Mouse (Mus musculus) bone marrow, adult 2 months (tissue): Measurements from ENCODE around the gene B3gat3. TPM values are rescaled to one million over a fixed set of nuclear protein-coding genes. Genes with fewer than 3 reads are reported as not detected.

Experiments used
- H3K27ac ChIP-seq: fragments of 200-500 bp; 2 replicates; pipeline ENCODE4 v1.5.1; 2012; ENCODE audit warnings: low read depth, mild to moderate bottlenecking, control low read depth, inconsistent platforms, low read length; ENCODE audit not compliant: control insufficient read depth, poor library complexity, insufficient read depth
- H3K4me1 ChIP-seq: fragments of 200-500 bp; 2 replicates; pipeline ENCODE4 v1.6.1; 2011; ENCODE audit warnings: low read length; ENCODE audit not compliant: control insufficient read depth, insufficient read depth
- H3K4me3 ChIP-seq: fragments of 200-500 bp; replicated peaks from 2 replicates; pipeline ENCODE3; 2011; ENCODE audit warnings: mild to moderate bottlenecking, low read depth, low read length, control low read depth; ENCODE audit not compliant: control insufficient read depth
- CTCF ChIP-seq: fragments of 200-500 bp; IDR thresholded peaks from 2 replicates; pipeline ENCODE4 v1.5.1; 2011; ENCODE audit warnings: low read length, control low read depth; ENCODE audit not compliant: control insufficient read depth, insufficient read depth
- POLR2A ChIP-seq: fragments of 200-500 bp; IDR thresholded peaks from 2 replicates; pipeline ENCODE4 v1.6.1; 2011; ENCODE audit warnings: low read depth, mild to moderate bottlenecking, control low read depth, low read length, borderline replicate concordance; ENCODE audit not compliant: control insufficient read depth
- WGBS: fragments of 180-500 bp; shearing (Covaris S2); methylation state at CpG from one replicate; pipeline ENCODE4 v1.1.7; 2018; 5-methylcytosine and 5-hydroxymethylcytosine counted together
- polyA plus RNA-seq: library from polyadenylated mRNA; stranded (reverse); fragments of >200 nt; gene quantifications from 2 replicates; pipeline ENCODE4 v1.2.4, GENCODE M21; 2011; ENCODE audit warnings: low replicate concordance; ENCODE audit not compliant: missing spikeins, insufficient read depth, insufficient read length

B3gat3 gene
- polyA plus RNA-seq, 1 experiment = 58.5 TPM

DNA sequence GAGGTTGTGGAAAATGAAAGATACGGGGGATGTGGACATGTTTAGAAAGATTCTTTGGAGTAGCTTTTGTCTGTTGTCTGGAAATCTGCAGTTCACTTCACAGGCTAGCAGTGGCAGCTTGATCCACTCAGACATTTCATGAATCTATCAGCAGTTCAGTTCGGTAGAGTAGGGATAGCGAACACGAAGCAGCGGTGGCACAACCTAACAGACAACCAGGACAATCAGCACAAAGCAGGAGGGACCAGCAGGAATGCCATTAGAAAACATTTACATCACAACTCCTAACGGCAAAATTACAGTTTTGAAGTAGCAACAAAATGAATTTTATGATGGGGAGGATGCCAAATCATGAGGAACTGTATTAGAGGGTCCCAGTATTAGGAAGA lies 496 bp upstream of the B3gat3 start:
- TF ChIP-seq POLR2A = no peak
- 70% methylated on average over 6 of the region's 6 CpGs for WGBS
- Histone ChIP-seq H3K4me3 (peak overlapping the region; percentile 11), H3K4me1 (peaks cover 3% of the 10 kb centered on the region; the same call in 1 of the 2 replicates), H3K27ac (no peak overlapping the region; the same call in 1 of the 2 replicates)

DNA sequence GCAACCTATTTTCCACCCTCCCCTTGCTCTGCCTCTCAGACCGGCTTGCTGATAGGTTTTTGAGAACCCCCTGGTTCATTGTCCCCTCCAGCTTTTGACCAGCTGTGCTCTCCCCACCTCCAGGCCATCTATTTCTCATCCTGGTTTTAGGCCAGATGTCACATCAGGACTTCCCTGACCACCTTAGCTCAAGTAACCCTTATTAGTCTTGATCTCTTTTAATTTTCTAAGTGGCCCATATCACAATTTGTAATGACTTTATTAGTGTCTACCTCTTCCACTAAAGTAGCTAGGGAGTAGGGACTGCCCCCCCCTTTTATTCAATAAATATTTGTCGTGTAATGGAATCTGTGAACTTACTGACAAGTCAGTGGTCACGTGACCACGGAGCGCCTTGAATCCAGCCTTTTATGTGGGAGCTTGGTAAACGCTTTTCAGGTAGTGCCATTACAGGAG lies 690 bp downstream of the B3gat3 start:
- H3K4me3 ChIP-seq = peak overlapping the region; percentile 91
- peak overlapping the region; percentile 86 for H3K27ac ChIP-seq
- peaks cover 3% of the 10 kb centered on the region; the same call in 1 of the 2 replicates for H3K4me1 ChIP-seq
- TF ChIP-seq POLR2A (no peak), CTCF (no peak)
- WGBS = under 1% methylated on average over 6 of the region's 6 CpGs

DNA sequence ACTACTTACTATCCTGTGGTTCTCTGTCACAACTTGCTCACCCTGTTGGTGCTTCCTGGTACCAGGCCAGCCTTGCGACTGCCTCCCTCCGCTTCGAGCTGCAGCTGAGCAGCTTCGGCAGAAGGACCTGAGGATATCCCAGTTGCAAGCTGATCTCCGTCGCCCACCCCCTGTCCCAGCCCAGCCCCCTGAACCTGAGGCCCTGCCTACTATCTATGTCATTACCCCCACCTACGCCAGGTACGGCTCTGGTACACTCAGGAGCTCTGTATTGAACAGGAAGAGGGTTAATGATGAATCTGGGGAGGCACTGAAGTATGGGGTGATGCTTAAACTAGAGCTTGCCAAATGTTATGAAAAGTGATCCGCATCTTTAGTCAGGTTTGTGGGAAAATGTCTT lies 1.6 kb downstream of the B3gat3 start:
- TF ChIP-seq POLR2A = no peak
- no peak for TF ChIP-seq CTCF
- Histone ChIP-seq H3K4me3 (peak overlapping the region; percentile 43), H3K4me1 (peaks cover 3% of the 10 kb centered on the region; the same call in 1 of the 2 replicates), H3K27ac (no peak overlapping the region)
- 56% methylated on average over 9 of the region's 9 CpGs for whole genome bisulfite sequencing

DNA sequence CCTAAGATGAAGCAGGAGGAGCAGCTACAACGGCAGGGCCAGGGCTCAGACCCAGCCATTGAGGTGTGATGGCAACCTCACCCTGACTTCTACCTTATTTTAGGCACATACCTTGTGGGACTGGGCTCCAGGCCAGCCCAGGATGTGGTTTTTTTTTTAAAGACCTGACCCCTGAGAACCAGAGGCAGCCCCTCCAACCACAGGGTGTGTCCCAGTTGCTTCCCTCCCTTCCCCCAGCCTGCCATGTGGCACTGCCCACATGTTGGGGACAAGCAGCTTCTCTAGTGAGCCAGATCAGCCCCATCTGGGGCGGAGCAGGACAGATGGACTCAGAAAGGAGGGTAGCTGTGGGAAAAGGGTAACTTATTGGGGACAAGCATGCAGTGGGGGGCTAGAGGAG lies 6.6 kb downstream of the B3gat3 start:
- peaks cover 1% of the 10 kb centered on the region for H3K4me1 ChIP-seq
- H3K27ac ChIP-seq = no peak overlapping the region; the same call in 1 of the 2 replicates
- WGBS = 29% methylated on average over 2 of the region's 2 CpGs
- TF ChIP-seq CTCF (no peak), POLR2A (no peak)
- H3K4me3 ChIP-seq = no peak overlapping the region

DNA sequence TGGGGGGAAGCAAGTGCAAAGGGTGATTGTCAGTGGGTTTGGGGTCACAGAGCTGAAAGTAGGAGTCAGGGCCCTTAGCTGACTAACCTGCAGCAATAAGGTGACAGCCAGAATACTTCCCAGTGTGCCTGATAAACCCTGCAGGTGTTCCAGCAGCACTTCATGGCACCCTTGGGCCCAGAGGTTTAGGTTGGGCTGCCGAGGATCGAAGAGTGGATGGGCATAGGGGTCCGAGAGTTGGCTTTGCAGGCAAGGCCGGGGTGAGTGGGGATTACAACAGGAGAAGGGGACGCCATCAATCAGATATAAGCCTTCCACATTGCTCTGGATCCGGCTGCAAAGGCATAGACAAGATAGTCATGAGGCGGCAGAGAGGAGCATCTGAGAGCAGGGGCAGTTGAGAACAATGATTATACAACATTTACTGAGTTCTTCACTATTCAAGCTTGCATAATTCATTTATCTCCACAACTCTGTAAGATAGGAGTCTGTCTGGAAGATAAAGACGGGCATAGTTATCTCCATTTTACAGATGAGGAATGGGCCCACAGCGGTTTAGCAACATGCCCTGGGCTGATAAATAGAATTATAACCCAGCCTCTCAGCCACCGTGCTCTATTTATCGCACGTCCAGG lies 7.8 kb downstream of the B3gat3 start:
- WGBS = 58% methylated on average over 12 of the region's 12 CpGs
- no peak overlapping the region for H3K4me3 ChIP-seq
- TF ChIP-seq CTCF (no peak), POLR2A (no peak)
- H3K27ac ChIP-seq = peak overlapping the region; percentile 22
- peaks cover 1% of the 10 kb centered on the region for H3K4me1 ChIP-seq

- Histone ChIP-seq H3K4me3 (peak overlapping the region; percentile 75), H3K4me1 (peaks cover 1% of the 10 kb centered on the region), H3K27ac (peak overlapping the region; percentile 96)
- WGBS = 39% methylated on average over 16 of the region's 16 CpGs
- TF ChIP-seq CTCF (no peak), POLR2A (peak; percentile 51; the same call in 1 of the 2 replicates)
Measured at GRCm38 (mm10) chr19:8928689-8929223, 8.6 kb downstream of the B3gat3 start.

GRCm38 (mm10) chr19:8929224-8930088 lies 9.3 kb downstream of the B3gat3 start, which contains the start of the genes Rom1 and Eml3:
TSS of gene Rom1 (minus strand) at chr19:8929356.
TSS of gene Eml3 (plus strand) at chr19:8929552.
- under 1% methylated on average over 74 of the region's 74 CpGs for WGBS
- Histone ChIP-seq H3K4me1 (peaks cover 1% of the 10 kb centered on the region), H3K27ac (peak within 1 kb of the TSS; percentile 96), H3K4me3 (peak within 1 kb of the TSS; percentile 75)
- TF ChIP-seq POLR2A (no peak; the same call in 1 of the 2 replicates), CTCF (peak; percentile 42; the same call in 1 of the 2 replicates)

- WGBS = 4% methylated on average over 11 of the region's 11 CpGs
- H3K27ac ChIP-seq = peak overlapping the region; percentile 96
- peaks cover 1% of the 10 kb centered on the region for H3K4me1 ChIP-seq
- peak overlapping the region; percentile 75 for H3K4me3 ChIP-seq
- TF ChIP-seq POLR2A = no peak
- no peak for TF ChIP-seq CTCF
Measured at GRCm38 (mm10) chr19:8930117-8930516, 9.9 kb downstream of the B3gat3 start.
